Mouse (Mus musculus) heart, embryonic 14.5 days (tissue): ENCODE results near the gene Cdkal1. TPM values are rescaled to one million over a fixed set of nuclear protein-coding genes. Genes with fewer than 3 reads are reported as not detected.

Experiments
- ATAC-seq: fragments of 200-750 bp; cut with Nextera tagmentation; 2 replicates; pipeline ENCODE4 v1.8.0; 2017; ENCODE audit warnings: low read depth, moderate TSS enrichment; ENCODE audit not compliant: insufficient number of reproducible peaks, insufficient read depth, low FRiP score
- H3K27ac ChIP-seq, 2 experiments: fragments of 200-500 bp in 1 of 2; fragments of 300-500 bp in 1 of 2; sonication (generic) in 1 of 2; replicated peaks in 1 of 2; 2 replicates each; pipeline ENCODE4 v1.5.1; 2012 to 2014; ENCODE audit warnings: low read depth in 2 of 2, low read length in 2 of 2, control low read depth in 1 of 2, mild to moderate bottlenecking in 1 of 2, mixed read lengths in 1 of 2; ENCODE audit not compliant: control insufficient read depth in 1 of 2, insufficient read depth in 1 of 2
- H3K27me3 ChIP-seq: fragments of 300-500 bp; sonication (generic); 2 replicates; pipeline ENCODE4 v1.6.1; 2014; ENCODE audit warnings: mild to moderate bottlenecking, low read length, control low read depth; ENCODE audit not compliant: control insufficient read depth, insufficient read depth
- H3K36me3 ChIP-seq: fragments of 300-500 bp; sonication (generic); 2 replicates; pipeline ENCODE4 v1.6.1; 2014; ENCODE audit warnings: mild to moderate bottlenecking, control low read depth, low read length, mixed read lengths; ENCODE audit not compliant: control insufficient read depth, insufficient read depth
- H3K4me1 ChIP-seq, 2 experiments: fragments of 200-500 bp in 1 of 2; fragments of 300-500 bp in 1 of 2; sonication (generic) in 1 of 2; 2 replicates each; pipeline ENCODE4 v1.6.1; 2012 to 2014; ENCODE audit warnings: low read length in 2 of 2, control low read depth in 1 of 2, mixed read lengths in 1 of 2; ENCODE audit not compliant: control insufficient read depth in 2 of 2, insufficient read depth in 2 of 2
- H3K4me2 ChIP-seq: fragments of 300-500 bp; sonication (generic); 2 replicates; pipeline ENCODE4 v1.6.1; 2014; ENCODE audit warnings: mild to moderate bottlenecking, low read length
- H3K4me3 ChIP-seq, 2 experiments: fragments of 200-500 bp in 1 of 2; fragments of 300-500 bp in 1 of 2; sonication (generic) in 1 of 2; 2 replicates each; pipeline ENCODE4 v1.5.1; 2012 to 2014; ENCODE audit warnings: low read length in 2 of 2, mild to moderate bottlenecking in 2 of 2, control low read depth in 1 of 2, low read depth in 1 of 2, moderate library complexity in 1 of 2; ENCODE audit not compliant: control insufficient read depth in 1 of 2, insufficient read depth in 1 of 2
- H3K9ac ChIP-seq: fragments of 300-500 bp; sonication (generic); 2 replicates; pipeline ENCODE4 v1.6.1; 2014; ENCODE audit warnings: mild to moderate bottlenecking, low read length
- H3K9me3 ChIP-seq: fragments of 300-500 bp; sonication (generic); 2 replicates; pipeline ENCODE4 v1.6.1; 2016; ENCODE audit warnings: low read length, control low read depth; ENCODE audit not compliant: control insufficient read depth
- WGBS: fragments of 180-500 bp; shearing (Covaris S2); extraction: QIAGEN DNeasy Blood & Tissue Kit; methylation state at CpG from one replicate; pipeline ENCODE4 v1.1.7; 2014; 5-methylcytosine and 5-hydroxymethylcytosine counted together
- polyA plus RNA-seq: library from polyadenylated mRNA; unstranded; fragments of >200 nt; fragmentation: Nextera tagmentation; extraction: Ambion mirVana; gene quantifications from 2 replicates; pipeline ENCODE4 v1.2.1, GENCODE M21; 2014

Cdkal1 gene
- polyA plus RNA-seq, 1 experiment from 2014 or later, result 28.3 TPM

- no peak overlapping the region for H3K4me3 ChIP-seq
- 14% methylated on average over 3 of the region's 3 CpGs for WGBS
- ATAC-seq, result peak; percentile 61; the same call in 1 of the 2 replicates
Observed at GRCm38 (mm10) chr13:29371916-29372315, 483.6 kb downstream of the Cdkal1 start.

GRCm38 (mm10) chr13:29371466-29371771, 484.1 kb downstream of the Cdkal1 start:
- Histone ChIP-seq H3K9me3 (no peaks in the 10 kb centered on the region), H3K4me1 (peaks cover 5 to 20% of the 10 kb centered on the region in 2 experiments), H3K27me3 (no peaks in the 10 kb centered on the region), H3K4me3 (no peak overlapping the region), H3K4me2 (no peak overlapping the region), H3K9ac (no peak overlapping the region), H3K36me3 (no peaks in the 10 kb centered on the region), H3K27ac (no peak overlapping the region)
- WGBS, result 70% methylated on average over 4 of the region's 4 CpGs
- ATAC-seq, result no peak

More at GRCm38 (mm10) chr13:29371916-29372315, 483.6 kb downstream of the Cdkal1 start:
- no peaks in the 10 kb centered on the region for H3K27me3 ChIP-seq
- no peaks in the 10 kb centered on the region for H3K36me3 ChIP-seq
- H3K4me2 ChIP-seq, result no peak overlapping the region
- 0 out of 2 replicates have a peak overlapping the region, but pooled peaks have one; percentile 44 for H3K9ac ChIP-seq
- peak overlapping the region; percentile 38 to 78; a peak in 3 of 4 replicates for H3K27ac ChIP-seq
- H3K4me1 ChIP-seq, result peaks cover 3 to 20% of the 10 kb centered on the region in 2 experiments
- no peaks in the 10 kb centered on the region for H3K9me3 ChIP-seq

DNA sequence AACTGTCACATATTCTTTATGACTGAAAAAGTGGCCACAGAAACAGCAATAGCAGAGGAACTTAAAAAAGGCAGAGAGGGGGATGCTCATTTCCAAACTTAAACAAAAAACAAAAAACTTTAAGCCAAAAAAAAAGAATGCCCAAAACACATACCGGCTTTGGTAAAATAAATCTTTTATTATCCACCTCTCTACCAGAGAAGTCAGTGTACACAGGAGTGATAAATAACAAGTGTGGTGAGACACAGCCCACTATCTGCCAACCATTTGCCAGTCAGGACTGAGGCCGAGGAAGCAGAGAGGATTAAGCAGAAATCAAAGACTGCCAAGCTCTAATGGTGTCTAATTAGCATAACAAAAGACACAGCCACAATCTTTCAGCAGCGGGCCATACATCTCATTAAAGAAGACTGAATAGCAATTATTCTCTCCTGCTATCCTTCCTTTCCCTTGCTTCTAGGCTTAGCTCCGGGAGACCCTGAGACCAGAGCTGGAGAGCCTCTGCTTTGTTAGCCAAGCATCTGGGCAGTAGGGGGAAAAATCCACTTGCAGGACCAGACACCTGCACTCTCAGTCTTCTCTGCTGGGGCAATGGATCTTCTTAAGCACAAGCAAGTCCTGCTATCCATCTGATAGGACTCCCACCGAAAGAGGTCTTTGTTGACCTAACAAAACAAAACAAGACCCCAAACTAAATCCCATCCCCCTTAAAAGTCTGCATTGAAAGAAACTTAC, 484.6 kb downstream of the Cdkal1 start:
- H3K27ac ChIP-seq, result peak overlapping the region in 1 of 2 experiments; percentile 1; a peak in 2 of 4 replicates

DNA sequence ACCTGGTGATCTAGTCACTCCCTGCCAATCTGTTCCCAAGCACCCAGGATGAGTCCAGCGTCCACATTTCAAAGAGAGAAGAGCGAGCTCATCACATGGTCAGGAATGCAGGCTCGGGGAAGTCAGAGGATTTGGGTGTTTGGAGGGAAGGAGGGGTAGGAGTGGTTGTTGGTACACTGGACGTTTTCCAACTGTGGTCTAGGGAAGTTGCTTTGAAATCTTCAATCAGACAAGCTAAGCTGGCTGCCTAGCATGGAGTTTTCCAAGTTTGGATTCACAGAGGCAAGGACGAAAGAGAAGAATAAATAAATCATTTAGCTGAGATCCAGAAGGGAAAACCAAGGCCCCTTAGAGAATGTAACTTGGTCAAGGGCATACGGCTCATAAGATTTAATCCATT, 486.7 kb downstream of the Cdkal1 start:
- no peak overlapping the region for H3K27ac ChIP-seq
- no peaks in the 10 kb centered on the region for H3K36me3 ChIP-seq
- no peaks in the 10 kb centered on the region for H3K9me3 ChIP-seq
- no peak overlapping the region for H3K9ac ChIP-seq
- no peak for ATAC-seq
- H3K27me3 ChIP-seq, result no peaks in the 10 kb centered on the region
- peaks cover 11 to 23% of the 10 kb centered on the region in 2 experiments for H3K4me1 ChIP-seq
- H3K4me2 ChIP-seq, result no peak overlapping the region
- H3K4me3 ChIP-seq, result no peak overlapping the region
- WGBS, result 56% methylated on average over 6 of the region's 6 CpGs

More for the DNA sequence above, 484.6 kb downstream of the Cdkal1 start:
- Histone ChIP-seq H3K36me3 (no peaks in the 10 kb centered on the region), H3K4me1 (peaks cover 5 to 20% of the 10 kb centered on the region in 2 experiments), H3K4me3 (no peak overlapping the region), H3K9ac (no peak overlapping the region), H3K9me3 (no peaks in the 10 kb centered on the region), H3K27me3 (no peaks in the 10 kb centered on the region), H3K4me2 (no peak overlapping the region)
- no peak for ATAC-seq
- WGBS, result 34% methylated on average over 5 of the region's 5 CpGs

GRCm38 (mm10) chr13:29364901-29365625, 490.4 kb downstream of the Cdkal1 start:
- Histone ChIP-seq H3K36me3 (no peaks in the 10 kb centered on the region), H3K9ac (no peak overlapping the region), H3K9me3 (no peaks in the 10 kb centered on the region), H3K27ac (no peak overlapping the region), H3K4me1 (peaks cover 6 to 11% of the 10 kb centered on the region in 2 experiments; a peak in 3 of 4 replicates), H3K27me3 (no peaks in the 10 kb centered on the region), H3K4me2 (no peak overlapping the region), H3K4me3 (no peak overlapping the region)
- WGBS, result 75% methylated on average over 13 of the region's 13 CpGs
- no peak for ATAC-seq

- Histone ChIP-seq H3K4me1 (peaks cover 6 to 11% of the 10 kb centered on the region in 2 experiments; a peak in 3 of 4 replicates), H3K27ac (no peak overlapping the region), H3K9me3 (no peaks in the 10 kb centered on the region), H3K4me2 (no peak overlapping the region), H3K4me3 (no peak overlapping the region), H3K27me3 (no peaks in the 10 kb centered on the region), H3K36me3 (no peaks in the 10 kb centered on the region), H3K9ac (no peak overlapping the region)
- ATAC-seq, result no peak
- WGBS, result 43% methylated on average over 6 of the region's 6 CpGs
Observed at GRCm38 (mm10) chr13:29364009-29364408, 491.5 kb downstream of the Cdkal1 start.

DNA sequence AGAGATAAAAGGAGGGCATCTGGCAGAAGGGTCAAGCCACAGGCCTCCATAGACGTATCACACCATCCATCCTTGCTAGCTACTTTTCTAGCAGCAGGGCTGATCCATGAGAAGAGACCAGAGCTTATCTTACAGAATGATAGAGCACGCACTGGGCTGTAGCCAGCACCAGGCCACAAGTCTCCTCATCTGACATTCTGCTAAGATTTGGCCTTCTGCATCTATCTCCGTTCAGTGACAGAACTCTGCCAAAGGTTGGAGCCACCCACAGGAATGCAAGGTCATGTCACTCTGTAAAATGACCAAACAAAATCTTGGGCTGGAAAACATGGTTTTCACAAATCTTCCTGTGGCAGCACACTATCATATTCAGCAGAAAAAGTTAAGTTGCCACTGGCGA, 493.6 kb downstream of the Cdkal1 start:
- WGBS, result 42% methylated on average over 4 of the region's 4 CpGs

More for the DNA sequence above, 493.6 kb downstream of the Cdkal1 start:
- H3K27me3 ChIP-seq, result no peaks in the 10 kb centered on the region
- no peak for ATAC-seq
- peaks cover 10 to 14% of the 10 kb centered on the region in 2 experiments for H3K4me1 ChIP-seq
- no peak overlapping the region for H3K4me3 ChIP-seq
- H3K4me2 ChIP-seq, result no peak overlapping the region
- H3K9me3 ChIP-seq, result no peaks in the 10 kb centered on the region
- H3K27ac ChIP-seq, result no peak overlapping the region
- H3K36me3 ChIP-seq, result no peaks in the 10 kb centered on the region
- no peak overlapping the region for H3K9ac ChIP-seq
